Mouse (Mus musculus): ENCODE data around the gene Rae1.

GRCm38 (mm10) chr2:172971865-172972264 is 28.1 kb upstream of the Rae1 start:
- TF ChIP-seq GATA1 (IDR thresholded peaks at IDR 0.05; ENCODE audit: borderline replicate concordance, low read length): no peak
- no peak for TF ChIP-seq FLI1 (IDR thresholded peaks at IDR 0.05; ENCODE audit: low read length)

Measured in megakaryocyte, embryonic 14.5 days (primary cell).